Mouse (Mus musculus): ENCODE data around the gene E2f6.

DNA sequence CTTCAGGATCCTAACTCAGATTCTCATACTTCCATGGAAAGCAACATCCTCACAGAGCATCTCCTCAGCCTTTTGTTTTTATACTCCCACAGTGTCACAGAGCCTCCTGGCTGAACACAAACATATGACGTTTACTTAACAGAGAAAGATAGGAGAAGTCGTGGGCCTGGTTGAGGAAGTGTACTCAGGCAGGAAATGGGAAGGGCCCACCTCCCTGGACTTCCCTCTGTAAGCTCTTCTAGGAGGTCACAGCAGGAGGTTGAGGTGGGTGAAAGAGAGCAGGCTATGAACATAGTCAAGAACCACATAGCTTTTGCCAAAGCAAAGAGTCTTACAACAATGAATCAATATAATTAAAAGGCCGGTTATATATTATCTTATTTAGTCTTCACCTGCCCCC is 55.1 kb downstream of the E2f6 start:
- TF ChIP-seq CTCF (IDR thresholded peaks at IDR 0.05; ENCODE audit: low read depth), result no peak
- no peak for TF ChIP-seq EP300 (IDR thresholded peaks at IDR 0.05; ENCODE audit: low read depth)

Data from heart, postnatal 0 days (tissue).